Mouse (Mus musculus): ENCODE results near the gene Opn1sw. TPM values are rescaled to one million over a fixed set of nuclear protein-coding genes. Genes with fewer than 3 reads are reported as not detected.

Gene Opn1sw
- total and polyA plus RNA-seq, 3 experiments: 0.04 TPM; not detected in 2

GRCm38 (mm10) chr6:29396714-29397540 is 8.7 kb upstream of the Opn1sw start:
- Histone ChIP-seq H3K9me3 (replicated peaks; ENCODE audit: insufficient read depth, low read length) (no peaks in the 10 kb centered on the region), H3K27ac (ENCODE audit: control insufficient read depth, low read depth, low read length) (no peak overlapping the region), H3K27me3 (ENCODE audit: control insufficient read depth in 1 of 2, insufficient read depth in 2 of 2, low read length in 2 of 2) (peaks cover 22 to 23% of the 10 kb centered on the region in 2 experiments), H3K79me2 (ENCODE audit: control insufficient read depth, insufficient read depth, low read length, poor library complexity) (no peaks in the 10 kb centered on the region), H3K9ac (ENCODE audit: control insufficient read depth, low read depth, low read length, poor library complexity, severe bottlenecking) (peak overlapping the region; percentile 28; the same call in 1 of the 2 replicates), H3K36me3 (ENCODE audit: control insufficient read depth in 1 of 2, insufficient read depth in 2 of 2, low read length in 2 of 2) (no peaks in the 10 kb centered on the region), H3K4me3 (ENCODE audit: control insufficient read depth in 1 of 2, insufficient read depth in 1 of 2, low read depth in 2 of 2, low read length in 2 of 2) (peak overlapping the region in 1 of 2 experiments; percentile 4; a peak in 1 of 4 replicates), H3K4me1 (ENCODE audit: control insufficient read depth in 1 of 2, insufficient read depth in 2 of 2, low read length in 2 of 2) (no peaks in the 10 kb centered on the region)
- TF ChIP-seq EP300 (IDR thresholded peaks at IDR 0.05; ENCODE audit: low read depth in 1 of 2, low read length in 2 of 2): no peak
- TF ChIP-seq MAZ (IDR thresholded peaks at IDR 0.05; ENCODE audit: low read depth, low read length): no peak
- TF ChIP-seq CTCF (IDR thresholded peaks at IDR 0.05 in 2 of 3, conservative IDR thresholded peaks at IDR 0.05 in 1 of 3; ENCODE audit: control insufficient read depth in 1 of 3, insufficient read depth in 1 of 3, low read depth in 2 of 3, low read length in 3 of 3, poor library complexity in 1 of 3, severe bottlenecking in 1 of 3): no peak
- no peak for TF ChIP-seq UBTF (IDR thresholded peaks at IDR 0.05; ENCODE audit: borderline replicate concordance, insufficient read depth, low read depth, low read length)
- TF ChIP-seq ZNF384 (IDR thresholded peaks at IDR 0.05; ENCODE audit: low read depth, low read length): no peak
- TF ChIP-seq RCOR1 (IDR thresholded peaks at IDR 0.05; ENCODE audit: low read depth, low read length): no peak
- no peak for TF ChIP-seq BHLHE40 (IDR thresholded peaks at IDR 0.05; ENCODE audit: borderline replicate concordance, low read depth, low read length)
- no peak for TF ChIP-seq E2F4 (IDR thresholded peaks at IDR 0.05; ENCODE audit: borderline replicate concordance, low read depth, low read length)
- no peak for TF ChIP-seq TAL1 (IDR thresholded peaks at IDR 0.05; ENCODE audit: low read length)
- TF ChIP-seq SMC3 (IDR thresholded peaks at IDR 0.05; ENCODE audit: low read depth, low read length): no peak
- TF ChIP-seq POLR2AphosphoS2 (IDR thresholded peaks at IDR 0.05; ENCODE audit: low read length): no peak
- no peak for TF ChIP-seq ZC3H11A (IDR thresholded peaks at IDR 0.05; ENCODE audit: low read depth, low read length)
- no peak for DNase-seq (ENCODE audit: low read depth, low spot score)

GRCm38 (mm10) chr6:29395910-29396713 is 7.8 kb upstream of the Opn1sw start, which contains the start of gene Ccdc136:
Gene Ccdc136 (plus strand): TSS chr6:29396309.
- Histone ChIP-seq H3K79me2 (ENCODE audit: control insufficient read depth, insufficient read depth, low read length, poor library complexity) (no peaks in the 10 kb centered on the region), H3K9me3 (replicated peaks; ENCODE audit: insufficient read depth, low read length) (no peaks in the 10 kb centered on the region), H3K4me1 (ENCODE audit: control insufficient read depth in 1 of 2, insufficient read depth in 2 of 2, low read length in 2 of 2) (no peaks in the 10 kb centered on the region), H3K27me3 (ENCODE audit: control insufficient read depth in 1 of 2, insufficient read depth in 2 of 2, low read length in 2 of 2) (peaks cover 22% of the 10 kb centered on the region in 2 experiments), H3K36me3 (ENCODE audit: control insufficient read depth in 1 of 2, insufficient read depth in 2 of 2, low read length in 2 of 2) (no peaks in the 10 kb centered on the region), H3K9ac (ENCODE audit: control insufficient read depth, low read depth, low read length, poor library complexity, severe bottlenecking) (peak within 1 kb of the TSS; percentile 28; the same call in 1 of the 2 replicates), H3K4me3 (ENCODE audit: control insufficient read depth in 1 of 2, insufficient read depth in 1 of 2, low read depth in 2 of 2, low read length in 2 of 2) (peak within 1 kb of the TSS; percentile 50 to 52; a peak in 3 of 4 replicates), H3K27ac (ENCODE audit: control insufficient read depth, low read depth, low read length) (no peak within 1 kb of the TSS)
- DNase-seq (ENCODE audit: low read depth, low spot score): no peak
- TF ChIP-seq GABPA (IDR thresholded peaks at IDR 0.05; ENCODE audit: low read depth, low read length) (no peak), MAX (IDR thresholded peaks at IDR 0.05; ENCODE audit: low read length) (no peak), TBP (IDR thresholded peaks at IDR 0.05; ENCODE audit: low read depth, low read length) (no peak), POLR2A (IDR thresholded peaks at IDR 0.05; ENCODE audit: control insufficient read depth in 1 of 2, insufficient read depth in 1 of 2, low read depth in 1 of 2, low read length in 2 of 2, poor library complexity in 1 of 2) (no peak), USF1 (IDR thresholded peaks at IDR 0.05; ENCODE audit: low read depth, low read length) (peak; percentile 63), ZKSCAN1 (IDR thresholded peaks at IDR 0.05; ENCODE audit: low read depth, low read length) (no peak)

All from MEL (cell line).